Mouse (Mus musculus): ENCODE results near the gene Mgll. TPM values are rescaled to one million over a fixed set of nuclear protein-coding genes. Genes with fewer than 3 reads are reported as not detected.

Gene Mgll
- total RNA-seq, 2 experiments from 2014 or later, result 170 to 184 TPM

- DNase-seq (ENCODE audit: low spot score in 2 of 2), result no peak
Observed at GRCm38 (mm10) chr6:88793872-88794271, 69.7 kb downstream of the Mgll start.

DNA sequence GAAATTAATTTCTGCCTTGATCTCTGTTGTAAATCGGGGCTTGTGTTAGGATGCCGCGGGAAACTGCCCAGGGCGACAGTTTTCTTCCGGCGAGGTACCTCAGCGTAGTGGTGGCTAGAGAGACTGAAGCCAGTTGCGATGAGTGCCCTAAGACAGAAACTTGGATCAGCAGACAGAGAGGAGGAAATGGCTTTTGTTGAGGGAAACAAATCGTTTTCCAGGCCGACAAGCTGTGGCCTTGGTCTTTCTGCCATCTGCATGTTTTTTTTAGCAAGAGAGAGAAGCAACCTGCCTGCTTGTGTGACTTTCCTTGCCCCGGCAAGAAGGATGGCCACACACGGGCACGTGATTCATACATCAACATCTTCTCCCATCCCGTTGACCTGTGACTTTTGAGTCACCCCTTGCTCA is 70.4 kb downstream of the Mgll start:
- no peak for DNase-seq (ENCODE audit: low spot score in 2 of 2)

- no peak for DNase-seq (ENCODE audit: low spot score in 2 of 2)
Observed at GRCm38 (mm10) chr6:88800191-88800590, 76.0 kb downstream of the Mgll start.

- DNase-seq (ENCODE audit: low spot score in 2 of 2), result no peak
Observed at GRCm38 (mm10) chr6:88800735-88801134, 76.5 kb downstream of the Mgll start.

DNA sequence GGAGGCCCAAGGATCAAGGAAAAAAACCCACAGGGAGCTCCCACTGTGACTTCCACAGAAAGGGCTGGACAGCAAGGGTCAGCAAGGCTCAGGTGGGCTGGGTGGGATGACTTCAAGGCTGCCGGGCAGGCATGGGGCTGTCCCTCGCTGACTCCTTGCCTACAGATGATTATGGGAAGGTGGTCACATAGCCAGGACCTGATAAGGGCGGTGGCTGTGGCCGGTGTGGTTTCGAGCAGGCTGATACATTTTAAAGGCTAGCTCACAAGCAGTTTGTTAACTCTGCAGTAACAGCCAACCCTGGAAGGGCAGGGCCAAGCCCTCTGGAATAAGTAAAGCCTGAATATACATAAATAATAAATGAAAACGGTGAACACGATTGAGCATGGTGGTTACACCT is 78.8 kb downstream of the Mgll start:
- no peak for DNase-seq (ENCODE audit: low spot score in 2 of 2)

- DNase-seq (ENCODE audit: low spot score in 2 of 2), result no peak
Observed at GRCm38 (mm10) chr6:88803957-88804695, 79.9 kb downstream of the Mgll start.

DNA sequence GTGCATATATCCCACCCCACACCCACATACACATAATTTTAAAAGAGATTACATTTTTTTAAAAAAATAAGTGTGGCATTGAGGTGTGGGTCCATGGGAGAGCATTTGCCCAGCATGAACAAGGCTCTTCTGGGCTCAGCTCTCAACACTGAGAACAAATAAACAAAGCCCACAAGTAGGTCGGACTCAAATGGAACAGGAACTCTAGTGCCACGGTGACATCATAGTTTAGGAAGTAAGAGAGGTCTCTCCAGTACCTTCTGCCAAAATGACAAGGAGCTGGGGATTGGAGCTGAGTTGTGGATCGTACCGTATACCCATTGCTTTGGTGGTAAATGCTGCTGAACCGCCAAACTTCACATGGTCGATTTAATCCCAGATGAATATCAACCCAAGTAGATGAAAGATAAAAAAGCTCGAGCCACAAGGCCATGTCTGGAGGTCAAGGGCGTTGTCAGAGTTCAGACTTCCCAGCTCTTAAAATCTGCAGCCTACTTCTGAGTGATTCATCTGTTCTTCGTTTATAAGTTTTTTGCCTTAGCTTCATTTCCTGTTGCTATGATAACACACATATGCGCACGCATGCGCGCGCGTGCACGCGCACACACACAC is 80.9 kb downstream of the Mgll start:
- DNase-seq (ENCODE audit: low spot score in 2 of 2), result no peak

DNA sequence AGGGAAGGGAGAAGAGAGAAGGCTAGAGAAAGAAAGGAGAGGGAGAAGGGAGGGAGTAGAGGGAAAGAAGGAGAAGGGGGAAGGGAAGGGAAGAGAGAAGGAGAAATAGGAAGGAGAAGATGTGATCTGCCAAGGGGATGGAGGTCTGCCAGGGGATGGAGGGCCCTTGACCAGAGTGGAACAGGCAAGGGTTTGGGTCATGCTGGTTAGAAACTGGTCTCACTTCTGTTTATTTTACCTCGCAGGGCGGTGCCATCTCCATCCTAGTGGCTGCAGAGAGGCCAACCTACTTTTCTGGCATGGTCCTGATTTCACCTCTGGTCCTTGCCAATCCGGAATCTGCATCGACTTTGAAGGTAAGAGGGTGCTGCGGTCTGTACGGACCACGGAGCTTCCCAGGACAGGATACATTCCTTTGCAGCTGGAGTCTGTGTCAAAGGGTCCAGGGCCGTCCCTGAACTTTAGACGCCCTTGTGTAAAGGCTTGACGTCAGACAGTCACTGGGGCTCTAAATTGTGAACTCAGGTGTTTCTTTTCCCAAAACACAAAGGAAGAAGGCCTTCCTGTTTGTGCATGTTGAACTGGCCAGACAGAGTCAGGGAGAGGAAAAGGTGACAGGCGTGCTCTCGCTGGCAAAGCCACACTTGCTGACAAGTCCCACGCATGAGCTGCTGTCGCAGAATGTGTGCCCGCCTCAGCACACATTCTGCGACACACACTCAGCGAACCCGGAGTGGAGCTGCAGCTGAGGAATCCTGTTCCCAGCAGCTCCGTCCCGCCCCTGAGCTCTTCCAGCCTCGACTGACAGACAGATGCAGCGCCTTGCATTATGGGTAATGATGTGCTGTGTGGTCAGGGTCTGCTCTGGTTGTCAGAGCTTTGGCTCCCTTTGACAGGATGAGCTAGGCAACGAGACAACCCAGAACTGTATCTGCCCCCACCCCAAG is 85.2 kb downstream of the Mgll start:
- peak in 1 of 2 experiments; percentile 59 for DNase-seq (ENCODE audit: low spot score in 2 of 2)

- DNase-seq (ENCODE audit: low spot score in 2 of 2), result no peak
Observed at GRCm38 (mm10) chr6:88810291-88810690, 86.1 kb downstream of the Mgll start.

DNA sequence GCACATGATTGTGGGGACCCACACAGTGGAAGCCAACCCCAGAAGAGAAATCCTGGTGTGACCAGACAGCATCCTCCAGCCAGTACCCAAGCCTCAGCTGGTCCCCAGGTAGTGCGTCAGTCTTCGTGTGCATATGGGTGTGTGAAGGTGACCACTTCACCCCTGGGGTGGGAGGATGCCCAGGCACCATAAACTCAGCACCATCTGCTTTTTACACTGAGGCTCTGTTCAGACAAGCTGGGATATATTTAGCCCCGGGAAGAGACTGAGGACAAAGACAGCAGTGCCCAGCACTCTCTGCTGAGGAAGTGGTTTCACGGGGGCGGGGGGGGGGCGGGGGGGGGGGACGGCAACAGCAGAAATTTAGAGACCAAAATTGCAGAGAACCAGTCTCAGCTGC is 87.2 kb downstream of the Mgll start:
- DNase-seq (ENCODE audit: low spot score in 2 of 2), result no peak

DNA sequence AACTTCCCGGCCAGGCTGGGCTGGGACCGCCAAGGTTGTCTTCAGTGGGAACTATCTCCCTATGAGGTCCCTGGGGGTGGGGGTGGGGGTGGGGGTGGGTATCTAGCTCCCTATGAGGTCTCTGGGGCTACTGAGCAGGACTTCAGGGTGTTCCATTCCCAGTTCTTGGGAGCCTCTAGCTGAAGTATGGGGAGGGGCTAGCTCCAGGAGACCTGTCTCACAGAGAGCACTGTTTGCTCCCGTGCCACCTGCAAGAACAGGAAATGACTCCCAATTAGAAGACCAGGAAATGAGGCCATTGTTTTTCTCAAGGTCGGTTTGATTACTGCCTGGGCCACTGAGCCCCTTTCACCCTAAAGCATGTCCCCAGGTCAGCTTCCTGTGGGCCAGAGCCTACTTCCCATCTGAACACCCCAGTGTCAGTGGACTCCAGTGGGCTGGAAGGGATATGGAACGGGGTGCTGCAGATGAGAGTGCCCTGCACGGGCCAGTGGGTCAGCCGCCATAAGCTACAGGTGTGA is 87.7 kb downstream of the Mgll start:
- no peak for DNase-seq (ENCODE audit: low spot score in 2 of 2)

- peak in 1 of 2 experiments; percentile 69 for DNase-seq (ENCODE audit: low spot score in 2 of 2)
Observed at GRCm38 (mm10) chr6:88812886-88813285, 88.7 kb downstream of the Mgll start.

GRCm38 (mm10) chr6:88813832-88814231 is 89.6 kb downstream of the Mgll start:
- DNase-seq (ENCODE audit: low spot score in 2 of 2), result no peak

DNA sequence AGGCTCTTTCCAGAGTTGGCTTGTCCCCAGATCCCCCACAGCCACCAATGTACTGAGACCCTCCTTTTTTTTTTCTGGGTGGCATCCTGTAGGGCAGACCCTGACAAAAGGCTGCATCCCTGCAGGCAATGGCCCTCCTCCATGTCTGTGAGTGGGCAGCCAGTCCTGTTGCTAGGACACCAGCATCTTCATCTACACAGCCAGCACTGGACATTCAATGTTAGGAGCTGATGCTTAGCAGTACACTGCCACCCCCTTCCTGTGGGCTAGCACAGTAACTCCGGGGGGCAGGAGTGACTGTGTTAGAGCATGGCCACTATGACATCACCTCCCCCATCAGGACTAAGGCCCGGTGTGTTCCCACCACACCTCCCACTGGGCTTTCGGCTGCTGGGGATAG is 90.8 kb downstream of the Mgll start:
- no peak for DNase-seq (ENCODE audit: low spot score in 2 of 2)

DNA sequence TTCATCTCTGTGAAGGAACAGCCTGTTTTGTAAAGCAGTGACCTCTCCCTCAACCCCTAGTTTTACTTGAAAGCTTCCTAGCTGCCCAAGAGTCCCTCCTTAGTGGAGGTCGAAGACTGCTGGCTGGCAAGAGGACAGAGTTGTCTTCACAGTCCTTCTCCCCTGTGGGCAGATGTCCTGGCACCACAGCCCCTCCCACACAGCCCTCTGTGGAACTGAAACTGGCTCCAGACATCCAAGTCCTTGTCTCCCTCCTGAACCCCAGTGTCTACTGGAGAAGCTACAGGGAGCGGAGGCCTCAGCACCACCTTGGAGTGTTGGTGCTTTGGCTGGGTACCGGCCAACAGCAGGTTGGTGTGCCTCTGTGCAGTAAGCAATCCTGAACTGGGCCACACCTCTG is 91.3 kb downstream of the Mgll start:
- DNase-seq (ENCODE audit: low spot score in 2 of 2), result no peak

- no peak for DNase-seq (ENCODE audit: low spot score in 2 of 2)
Observed at GRCm38 (mm10) chr6:88816913-88817312, 92.7 kb downstream of the Mgll start.

GRCm38 (mm10) chr6:88820853-88821252 is 96.6 kb downstream of the Mgll start:
- DNase-seq (ENCODE audit: low spot score in 2 of 2), result no peak

- no peak for DNase-seq (ENCODE audit: low spot score in 2 of 2)
Observed at GRCm38 (mm10) chr6:88821294-88821693, 97.1 kb downstream of the Mgll start.

- DNase-seq (ENCODE audit: low spot score in 2 of 2), result no peak
Observed at GRCm38 (mm10) chr6:88821901-88822300, 97.7 kb downstream of the Mgll start.

DNA sequence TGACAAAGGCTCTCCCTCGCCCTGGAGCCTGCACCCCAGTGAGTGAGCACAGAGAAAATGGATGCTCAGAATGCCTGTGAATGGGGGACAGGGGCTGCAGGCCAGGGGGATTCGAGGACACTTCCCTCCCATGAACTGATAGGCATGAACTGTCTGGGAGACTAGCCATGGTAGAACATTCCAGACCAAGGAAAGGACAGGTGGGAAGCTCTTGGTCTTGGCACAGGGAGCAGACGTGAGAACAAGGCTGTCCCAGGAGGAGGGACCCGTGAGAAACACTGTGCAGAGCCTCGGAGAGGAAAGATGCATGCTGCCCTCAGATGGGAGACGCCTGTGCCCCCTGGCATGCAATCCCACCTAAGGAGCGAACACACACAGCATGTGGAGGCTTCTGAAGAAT is 100.0 kb downstream of the Mgll start:
- no peak for DNase-seq (ENCODE audit: low spot score in 2 of 2)

- DNase-seq (ENCODE audit: low spot score in 2 of 2), result no peak
Observed at GRCm38 (mm10) chr6:88826088-88826487, 101.9 kb downstream of the Mgll start.

DNA sequence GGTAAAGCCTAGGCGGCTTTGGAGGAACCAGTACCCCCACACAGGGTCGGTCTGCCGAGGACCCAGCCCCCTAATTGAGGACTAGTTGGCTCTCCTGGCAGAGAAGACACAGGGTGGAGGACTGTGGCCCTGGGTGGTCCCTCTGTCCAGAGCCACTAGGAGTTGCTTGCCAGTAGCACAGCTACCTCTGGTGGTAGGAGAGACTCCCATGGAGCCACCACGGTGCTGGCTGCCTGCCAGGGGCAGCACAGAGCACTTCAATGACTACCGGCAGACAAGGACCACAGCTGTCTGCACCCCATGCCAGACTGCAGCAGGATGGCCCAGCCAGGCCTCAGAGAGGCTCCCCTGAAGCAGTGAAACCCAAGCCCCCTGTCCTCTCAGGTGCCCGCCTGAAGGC is 102.3 kb downstream of the Mgll start:
- DNase-seq (ENCODE audit: low spot score in 2 of 2), result no peak

All from layer of hippocampus, adult 18-20 months (tissue).